Mouse (Mus musculus) megakaryocyte-erythroid progenitor cell, adult 5-6 weeks (primary cell): Measurements from ENCODE around the gene Dhrs3. TPM values are rescaled to one million over a fixed set of nuclear protein-coding genes. Genes with fewer than 3 reads are reported as not detected.

Experiments used
- ATAC-seq: replicated peaks from 2 replicates; pipeline ENCODE4 v1.8.0; 2016; ENCODE audit warnings: mild to moderate bottlenecking, inconsistent platforms; ENCODE audit not compliant: severe bottlenecking, poor library complexity, low FRiP score, low TSS enrichment
- total RNA-seq, 2 experiments: library from RNA; stranded (forward) in 1 of 2; stranded (reverse) in 1 of 2; fragments of 200-1000, 215-1000 nt in 1 of 2; fragments of >200 nt in 1 of 2; fragmentation: Nextera tagmentation in 1 of 2; gene quantifications; 2 replicates each; pipeline ENCODE4 v1.2.3; 2014 to 2017

Dhrs3 gene
- total RNA-seq, 2 experiments from 2014 or later: 3.0 to 11.1 TPM

DNA sequence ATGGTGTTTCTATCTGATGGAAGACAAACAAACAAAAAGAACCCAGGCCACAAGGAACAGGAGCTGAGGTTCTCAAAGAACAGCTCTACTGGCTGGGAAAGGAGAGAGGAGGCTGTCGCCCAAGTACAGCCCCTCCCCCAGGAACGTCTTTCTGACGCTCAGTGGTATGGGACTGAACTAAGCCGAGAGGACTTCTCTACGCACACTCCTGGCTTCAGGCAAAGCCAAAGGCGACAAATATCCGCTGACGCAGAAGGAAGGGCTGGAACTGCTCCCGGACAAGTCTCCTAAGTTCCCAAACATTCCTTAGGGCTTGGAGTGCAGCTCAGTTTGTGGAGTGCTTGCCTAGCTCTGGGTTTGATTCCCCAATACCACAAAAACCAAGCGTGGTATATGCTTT, 37.7 kb downstream of the Dhrs3 start:
- ATAC-seq: no peak

- no peak for ATAC-seq
These were observed 38.5 kb downstream of the Dhrs3 start for GRCm38 (mm10) chr4:144931167-144931566.

- no peak for ATAC-seq
These were observed 41.9 kb downstream of the Dhrs3 start for GRCm38 (mm10) chr4:144934501-144934900.

- no peak for ATAC-seq
These were observed 44.0 kb downstream of the Dhrs3 start for GRCm38 (mm10) chr4:144936563-144937154.

DNA sequence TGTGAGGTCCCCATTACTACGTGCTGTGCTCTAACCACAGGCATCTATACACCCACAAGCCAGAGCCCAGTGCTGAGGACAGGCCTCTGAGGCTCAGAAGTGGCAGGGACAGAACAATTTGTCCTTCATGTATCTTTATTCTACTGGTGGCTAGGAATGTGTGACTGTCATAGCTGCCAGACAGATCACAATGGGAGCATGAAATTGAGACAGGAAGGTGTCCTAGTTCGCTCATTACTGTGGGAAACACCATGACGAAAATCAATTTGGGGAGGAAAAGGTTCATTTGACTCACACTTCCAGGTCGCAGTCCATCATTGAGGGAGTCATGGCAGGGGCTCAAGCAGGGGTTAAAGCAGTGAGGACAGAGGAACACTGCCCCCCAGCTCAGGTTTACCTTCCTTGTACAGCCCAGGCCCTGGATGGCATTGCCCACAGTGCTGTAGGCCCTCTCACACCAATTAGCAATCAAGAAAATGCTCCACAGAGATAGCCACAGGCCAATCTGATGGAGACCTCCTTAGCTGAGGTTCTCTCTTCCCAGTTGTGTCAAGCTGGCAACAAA, 47.3 kb downstream of the Dhrs3 start:
- no peak for ATAC-seq

GRCm38 (mm10) chr4:144940796-144941462, 48.3 kb downstream of the Dhrs3 start:
- ATAC-seq: no peak

- ATAC-seq: no peak
These were observed 49.8 kb downstream of the Dhrs3 start for GRCm38 (mm10) chr4:144942433-144942832.

- ATAC-seq: no peak
These were observed 50.6 kb downstream of the Dhrs3 start for GRCm38 (mm10) chr4:144943273-144943672.

GRCm38 (mm10) chr4:144947738-144948390, 55.2 kb downstream of the Dhrs3 start:
- ATAC-seq: no peak

DNA sequence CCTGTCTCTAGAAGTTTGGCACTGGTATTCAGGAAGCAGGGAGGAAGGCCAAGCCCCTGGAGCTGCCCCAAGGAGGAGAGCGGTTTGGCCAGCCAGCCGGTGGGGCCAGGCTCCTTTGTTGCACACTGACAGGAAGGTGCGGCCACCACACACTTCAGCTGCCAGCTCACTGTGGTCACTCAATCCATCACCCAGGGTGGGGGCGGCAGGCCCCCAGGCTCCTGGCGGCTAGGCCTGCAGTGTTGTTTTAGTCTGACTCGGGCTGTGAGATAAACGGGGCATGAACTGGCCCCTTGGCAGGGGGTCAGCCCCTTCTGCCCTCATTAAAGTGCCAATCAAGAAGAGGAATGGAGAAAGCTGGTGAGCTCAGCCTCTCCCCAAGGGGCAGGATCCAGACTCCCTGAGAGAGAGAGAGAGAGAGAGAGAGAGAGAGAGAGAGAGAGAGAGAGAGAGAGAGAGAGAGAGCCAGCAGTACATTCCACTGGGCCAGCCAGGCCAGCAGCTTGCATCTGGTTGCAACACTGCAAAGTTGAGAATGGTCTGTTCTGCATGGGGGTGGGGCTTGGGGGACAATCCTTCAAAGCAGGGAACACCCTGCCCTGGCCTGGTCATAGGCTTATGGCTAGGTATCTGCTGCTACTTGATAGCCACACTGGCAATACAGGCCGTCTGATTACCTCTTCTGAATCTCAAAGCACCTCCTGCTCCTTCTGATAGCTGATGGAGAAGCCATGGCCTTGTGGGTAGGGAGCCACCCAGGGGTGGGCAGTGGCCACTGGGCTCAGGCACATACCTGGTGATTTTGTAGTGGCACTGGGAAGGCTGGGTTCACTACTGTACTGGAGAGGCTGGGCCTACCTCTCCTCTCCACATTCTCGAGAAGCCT, 57.1 kb downstream of the Dhrs3 start:
- peak; percentile 96 for ATAC-seq

GRCm38 (mm10) chr4:144950327-144950711, 57.7 kb downstream of the Dhrs3 start:
- no peak for ATAC-seq

DNA sequence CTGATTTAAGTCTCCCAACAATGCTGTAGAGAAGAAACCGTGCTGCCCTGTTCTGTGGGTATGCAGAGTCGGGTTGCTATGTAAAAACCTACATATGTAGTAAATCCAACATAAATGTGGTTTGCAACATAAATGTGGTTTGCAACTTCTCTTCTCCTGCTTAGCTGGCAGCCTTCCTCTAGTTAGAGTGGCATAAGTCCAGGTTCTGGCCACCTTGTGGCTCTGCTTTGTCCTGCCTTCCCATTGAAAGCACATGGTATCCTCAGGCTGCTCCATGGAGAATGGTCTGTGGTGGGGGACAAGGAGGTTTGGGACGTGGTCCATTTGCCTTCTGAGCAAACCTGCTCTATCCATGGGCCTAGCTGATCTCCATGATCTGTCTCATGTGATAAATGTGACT, 58.3 kb downstream of the Dhrs3 start:
- ATAC-seq: no peak

DNA sequence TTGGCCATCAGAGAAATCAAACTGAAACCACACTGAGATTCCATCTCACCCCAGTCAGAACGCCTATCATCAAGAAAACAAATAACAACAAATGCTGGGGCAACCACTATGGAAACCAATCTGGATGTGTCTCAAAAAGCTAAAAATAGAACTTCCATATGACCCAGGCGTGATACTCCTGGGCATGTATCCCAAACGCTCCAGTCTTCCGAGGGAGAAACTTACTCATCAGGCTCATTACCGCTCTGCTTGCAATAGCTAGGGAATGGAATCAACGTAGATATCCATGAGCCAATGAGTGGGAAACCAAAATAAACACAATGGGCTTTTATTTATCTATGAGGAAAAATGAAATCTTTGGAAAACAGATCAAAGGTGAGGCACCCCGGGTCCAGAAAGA, 59.2 kb downstream of the Dhrs3 start:
- no peak for ATAC-seq

DNA sequence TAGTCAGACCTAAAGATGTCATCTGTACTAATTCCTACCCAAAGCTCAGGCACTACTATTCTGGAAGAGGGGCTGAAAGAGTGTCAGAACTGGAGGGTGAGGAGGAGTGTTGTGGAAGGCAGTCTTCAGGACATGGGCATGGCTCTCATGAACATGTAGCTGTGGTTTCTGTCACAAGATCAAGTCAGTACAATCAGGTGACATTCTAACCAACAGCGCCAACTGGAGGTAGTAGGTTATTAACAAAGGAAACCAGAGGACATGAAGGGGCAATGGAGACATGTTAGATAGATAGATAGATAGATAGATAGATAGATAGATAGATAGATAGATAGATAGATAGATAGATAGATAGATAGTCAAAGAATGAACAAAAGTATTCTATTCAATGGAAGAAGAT, 60.8 kb downstream of the Dhrs3 start:
- no peak for ATAC-seq

- no peak for ATAC-seq
These were observed 63.2 kb downstream of the Dhrs3 start for GRCm38 (mm10) chr4:144955863-144956262.

DNA sequence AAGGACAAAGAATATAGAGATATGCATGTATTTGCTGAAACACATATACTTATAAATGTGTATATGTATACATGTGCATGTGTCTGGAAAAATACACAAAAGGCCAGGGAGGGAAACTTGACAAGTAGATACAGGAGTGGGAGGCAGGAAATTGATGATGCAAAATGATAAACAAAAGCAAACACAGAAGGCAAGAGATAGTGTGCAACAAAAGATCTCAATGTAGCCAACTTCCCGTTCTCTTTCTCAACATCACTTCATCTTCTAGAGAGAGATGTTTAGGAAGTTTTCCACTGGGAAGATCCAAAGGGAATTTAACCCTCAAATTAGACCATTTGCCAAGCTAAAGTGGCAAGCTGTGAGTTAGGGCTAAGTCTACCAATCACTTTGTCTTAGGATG, 63.7 kb downstream of the Dhrs3 start:
- no peak for ATAC-seq

- no peak for ATAC-seq
These were observed 64.6 kb downstream of the Dhrs3 start for GRCm38 (mm10) chr4:144957186-144957585.

DNA sequence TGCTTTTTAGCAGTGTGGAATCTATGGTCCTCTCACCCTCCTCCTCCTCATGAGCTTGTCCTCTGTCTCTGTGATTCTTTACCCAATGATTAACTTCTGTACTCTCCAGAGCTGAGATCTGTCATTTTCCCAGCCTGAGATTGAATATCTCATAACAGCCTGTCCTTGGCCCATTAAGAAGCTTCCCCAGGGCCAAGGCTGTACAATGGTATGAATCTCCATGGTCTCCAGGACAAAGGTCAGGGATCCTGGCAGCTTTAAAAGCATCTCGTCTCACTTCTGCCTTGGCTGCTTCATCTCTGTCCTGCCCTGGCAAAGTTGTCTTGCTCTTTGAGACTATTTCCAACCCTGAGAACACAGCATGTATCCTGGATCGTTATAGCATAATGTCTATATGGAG, 65.1 kb downstream of the Dhrs3 start:
- ATAC-seq: no peak

DNA sequence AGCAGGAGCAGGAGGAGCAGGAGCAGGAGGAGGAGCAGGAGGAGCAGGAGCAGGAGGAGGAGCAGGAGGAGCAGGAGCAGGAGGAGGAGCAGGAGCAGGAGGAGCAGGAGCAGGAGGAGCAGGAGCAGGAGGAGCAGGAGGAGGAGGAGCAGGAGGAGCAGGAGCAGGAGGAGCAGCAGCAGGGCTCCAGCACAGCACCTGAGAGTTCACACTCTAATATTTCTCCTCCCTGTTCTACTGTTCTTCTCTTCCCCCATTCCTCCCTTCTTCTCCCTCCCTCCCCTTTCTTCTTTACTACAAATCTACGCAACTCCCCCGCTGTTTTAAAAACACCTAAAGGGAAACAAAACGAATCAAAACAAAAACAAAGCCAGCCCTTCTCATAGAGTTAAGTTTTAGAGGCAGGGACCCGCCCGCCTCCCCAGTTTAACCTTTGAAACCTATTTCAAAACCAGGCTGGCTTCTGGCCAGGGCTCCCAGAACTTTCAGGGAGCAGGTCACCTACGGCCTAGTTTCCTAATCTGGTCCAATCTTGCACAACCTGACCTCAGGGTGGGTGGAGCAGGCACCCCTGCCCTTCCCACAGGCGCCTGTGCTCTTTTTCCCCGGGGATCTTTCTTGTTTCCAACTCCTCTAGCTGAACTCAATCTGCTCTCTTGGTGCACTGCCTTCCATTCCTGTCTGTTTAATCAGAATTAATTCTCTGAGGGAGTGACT, 67.7 kb downstream of the Dhrs3 start:
- ATAC-seq: no peak
